Mouse (Mus musculus): Measurements from ENCODE around the gene Crat.

- TF ChIP-seq CTCF (IDR thresholded peaks at IDR 0.05; ENCODE audit: borderline replicate concordance, control insufficient read depth, extremely low read depth, insufficient read depth, low read length, poor library complexity) (no peak), POLR2A (IDR thresholded peaks at IDR 0.05; ENCODE audit: control insufficient read depth, extremely low read depth, insufficient read depth, low read length, poor library complexity) (no peak)
Measured at GRCm38 (mm10) chr2:30381377-30381725, 34.3 kb downstream of the Crat start.
